Comparison of ENCODE assay signal across 26 mouse cellular contexts in genomic region chr4:67796050-67796449, GRCm38 (mm10).
DNase-seq lines count a peak whose midpoint lies in the region; ATAC-seq and TF ChIP-seq lines count a peak whose summit lies in the region.
"Had no signal": no experiment of that assay in that cellular context is flagged by ENCODE, and none has a peak within 500 bp of the region (broad histone marks: within the 10 kb centered on the region; RNA-seq: fewer than 3 reads in every experiment).

No protein-coding gene starts in this region.

- ATAC-seq in forebrain, embryonic 14.5 days: peak; percentile 20; the same call in 1 of the 2 replicates
- no peak for ATAC-seq in forebrain, embryonic 16.5 days
- peak; percentile 75 for ATAC-seq in midbrain, embryonic 11.5 days (ENCODE audit: low FRiP score)
- ATAC-seq in midbrain, postnatal 0 days (ENCODE audit: low FRiP score): no peak
- ATAC-seq: activated CD4-positive, CD25-positive, alpha-beta regulatory T cell, adult 4 months; intestine, postnatal 0 days had no signal

- H3K4me1 ChIP-seq in forebrain, embryonic 14.5 days (ENCODE audit: control insufficient read depth, insufficient read depth, low read length): no peaks in the 10 kb centered on the region
- peaks cover 4% of the 10 kb centered on the region; the same call in 1 of the 2 replicates for H3K4me1 ChIP-seq in forebrain, embryonic 16.5 days (replicated peaks; ENCODE audit: control insufficient read depth, insufficient read depth, low read length)
- H3K4me1 ChIP-seq in midbrain, embryonic 11.5 days (ENCODE audit: control insufficient read depth, insufficient read depth, low read length): no peaks in the 10 kb centered on the region
- H3K4me1 ChIP-seq in midbrain, postnatal 0 days (ENCODE audit: insufficient read depth, low read length): no peaks in the 10 kb centered on the region
- H3K4me1 ChIP-seq: embryonic facial prominence, embryonic 10.5 days; embryonic facial prominence, embryonic 13.5 days; heart, embryonic 12.5 days; heart, embryonic 15.5 days; hindbrain, embryonic 10.5 days had no signal

- H3K4me3 ChIP-seq in forebrain, embryonic 14.5 days (ENCODE audit: low read depth, low read length): no peak overlapping the region
- H3K4me3 ChIP-seq in forebrain, embryonic 16.5 days (replicated peaks; ENCODE audit: low read length): no peak overlapping the region
- no peak overlapping the region for H3K4me3 ChIP-seq in midbrain, embryonic 11.5 days (ENCODE audit: low read depth, low read length)
- H3K4me3 ChIP-seq in midbrain, postnatal 0 days (ENCODE audit: low read depth, low read length): no peak overlapping the region
- H3K4me3 ChIP-seq: embryonic facial prominence, embryonic 10.5 days; embryonic facial prominence, embryonic 13.5 days; erythroblast, embryonic 14.5 days; heart, embryonic 12.5 days; heart, embryonic 15.5 days; hindbrain, embryonic 10.5 days; hindbrain, embryonic 13.5 days had no signal

- H3K9me3 ChIP-seq in forebrain, embryonic 14.5 days (replicated peaks; ENCODE audit: control insufficient read depth, low read length): no peaks in the 10 kb centered on the region
- no peaks in the 10 kb centered on the region for H3K9me3 ChIP-seq in forebrain, embryonic 16.5 days (ENCODE audit: control insufficient read depth, low read length)
- H3K9me3 ChIP-seq in midbrain, embryonic 11.5 days (ENCODE audit: control insufficient read depth, low read length): no peaks in the 10 kb centered on the region
- no peaks in the 10 kb centered on the region for H3K9me3 ChIP-seq in midbrain, postnatal 0 days (ENCODE audit: low read length)
- H3K9me3 ChIP-seq: embryonic facial prominence, embryonic 10.5 days; embryonic facial prominence, embryonic 13.5 days; heart, embryonic 12.5 days; heart, embryonic 15.5 days; hindbrain, embryonic 10.5 days; hindbrain, embryonic 13.5 days had no signal

- WGBS in forebrain, embryonic 14.5 days: 16% methylated on average over 1 of the region's 1 CpGs
- 8% methylated on average over 1 of the region's 1 CpGs for WGBS in forebrain, embryonic 16.5 days
- WGBS in midbrain, embryonic 11.5 days: 48% methylated on average over 1 of the region's 1 CpGs
- 30% methylated on average over 1 of the region's 1 CpGs for WGBS in midbrain, postnatal 0 days

- no peak overlapping the region for H3K27ac ChIP-seq in forebrain, embryonic 14.5 days (ENCODE audit: low read depth, low read length)
- H3K27ac ChIP-seq in forebrain, embryonic 16.5 days (ENCODE audit: low read length): no peak overlapping the region
- H3K27ac ChIP-seq in midbrain, embryonic 11.5 days (ENCODE audit: low read depth, low read length): no peak overlapping the region
- no peak overlapping the region for H3K27ac ChIP-seq in midbrain, postnatal 0 days (ENCODE audit: low read depth, low read length)
- H3K27ac ChIP-seq: embryonic facial prominence, embryonic 10.5 days; embryonic facial prominence, embryonic 13.5 days; heart, embryonic 15.5 days; hindbrain, embryonic 10.5 days; hindbrain, embryonic 13.5 days had no signal

- H3K9ac ChIP-seq in forebrain, embryonic 14.5 days (ENCODE audit: low read length): no peak overlapping the region
- H3K9ac ChIP-seq in forebrain, embryonic 16.5 days (replicated peaks; ENCODE audit: low read depth, low read length): no peak overlapping the region
- no peak overlapping the region for H3K9ac ChIP-seq in midbrain, embryonic 11.5 days (ENCODE audit: low read length)
- no peak overlapping the region for H3K9ac ChIP-seq in midbrain, postnatal 0 days (replicated peaks; ENCODE audit: low read length, poor library complexity, severe bottlenecking)
- H3K9ac ChIP-seq: embryonic facial prominence, embryonic 13.5 days; heart, embryonic 12.5 days; heart, embryonic 15.5 days; hindbrain, embryonic 13.5 days had no signal

- H3K36me3 ChIP-seq in forebrain, embryonic 14.5 days (ENCODE audit: control insufficient read depth, insufficient read depth, low read length): no peaks in the 10 kb centered on the region
- no peaks in the 10 kb centered on the region for H3K36me3 ChIP-seq in forebrain, embryonic 16.5 days (ENCODE audit: control insufficient read depth, insufficient read depth)
- H3K36me3 ChIP-seq in midbrain, embryonic 11.5 days (ENCODE audit: control insufficient read depth, insufficient read depth, low read length): no peaks in the 10 kb centered on the region
- no peaks in the 10 kb centered on the region for H3K36me3 ChIP-seq in midbrain, postnatal 0 days (ENCODE audit: insufficient read depth, low read length)
- H3K36me3 ChIP-seq: embryonic facial prominence, embryonic 10.5 days; embryonic facial prominence, embryonic 13.5 days; heart, embryonic 12.5 days; heart, embryonic 15.5 days; hindbrain, embryonic 10.5 days; hindbrain, embryonic 13.5 days had no signal

- H3K4me2 ChIP-seq in forebrain, embryonic 14.5 days (ENCODE audit: low read length): no peak overlapping the region
- no peak overlapping the region for H3K4me2 ChIP-seq in forebrain, embryonic 16.5 days (ENCODE audit: low read length)
- H3K4me2 ChIP-seq in midbrain, embryonic 11.5 days: no peak overlapping the region
- no peak overlapping the region for H3K4me2 ChIP-seq in midbrain, postnatal 0 days (ENCODE audit: low read depth, low read length, poor library complexity, severe bottlenecking)
- H3K4me2 ChIP-seq: embryonic facial prominence, embryonic 13.5 days; heart, embryonic 12.5 days; heart, embryonic 15.5 days; hindbrain, embryonic 13.5 days had no signal

- no peak for TF ChIP-seq CTCF in midbrain, postnatal 0 days (IDR thresholded peaks at IDR 0.05)

- peak; percentile 9 for DNase-seq in embryo, embryonic 10.5 days (ENCODE audit: low spot score)
- DNase-seq in embryo, embryonic 9.5 days (ENCODE audit: extremely low spot score): no peak
- DNase-seq in forebrain, embryonic 14.5 days (ENCODE audit: low spot score): peak; percentile 52
- peak; percentile 83 for DNase-seq in midbrain, embryonic 11.5 days (ENCODE audit: low spot score, missing footprints)
- no peak for DNase-seq in midbrain, postnatal 0 days (ENCODE audit: low spot score)
- no peak for DNase-seq in spleen, postnatal 4 days (ENCODE audit: low spot score in 2 of 2)
- DNase-seq: adrenal gland, adult 8-10 months; adrenal gland, postnatal 25 days; cerebellum, adult 11 months; cerebellum, adult 2 months; cerebellum, adult 9-11 months; cerebellum, postnatal 25 days; gastrocnemius, postnatal 25 days; heart, adult 18-20 months; heart, postnatal 10 days; heart, postnatal 36 days had no signal

- H3K27me3 ChIP-seq in forebrain, embryonic 14.5 days (replicated peaks; ENCODE audit: control insufficient read depth, insufficient read depth, low read length): no peaks in the 10 kb centered on the region
- no peaks in the 10 kb centered on the region for H3K27me3 ChIP-seq in forebrain, embryonic 16.5 days (replicated peaks; ENCODE audit: control insufficient read depth, insufficient read depth, low read length)
- no peaks in the 10 kb centered on the region for H3K27me3 ChIP-seq in midbrain, embryonic 11.5 days (ENCODE audit: control insufficient read depth, insufficient read depth, low read length)
- no peaks in the 10 kb centered on the region for H3K27me3 ChIP-seq in midbrain, postnatal 0 days (ENCODE audit: insufficient read depth, low read length)
- H3K27me3 ChIP-seq: embryonic facial prominence, embryonic 13.5 days; heart, embryonic 12.5 days; heart, embryonic 15.5 days; hindbrain, embryonic 13.5 days had no signal

Comparison
In these comparisons a context has a peak if more than half of its experiments do, and no peak if none do; other contexts are left out.
1. DNase-seq: peak in embryo, embryonic 10.5 days (single experiment), forebrain, embryonic 14.5 days (single experiment) and midbrain, embryonic 11.5 days (single experiment); none in embryo, embryonic 9.5 days (single experiment), midbrain, postnatal 0 days (single experiment) and spleen, postnatal 4 days (0 of 2).
2. ATAC-seq: peak in forebrain, embryonic 14.5 days (single experiment) and midbrain, embryonic 11.5 days (single experiment); none in forebrain, embryonic 16.5 days (single experiment) and midbrain, postnatal 0 days (single experiment).